Mouse (Mus musculus) cerebellum, postnatal 14 days (tissue): ENCODE measurements at regions not wholly inside any gene's neighbourhood (a gene's known extent, or its start where the extent isn't known, plus 50 kb on each side); places are given as distances from the start of the nearest gene placed in this dataset.

ENCODE experiments used
- DNase-seq, 2 experiments: peaks; one replicate each; pipeline ENCODE4 v3.0.0; 2021; ENCODE audit warnings: mixed read lengths in 2 of 2

DNA sequence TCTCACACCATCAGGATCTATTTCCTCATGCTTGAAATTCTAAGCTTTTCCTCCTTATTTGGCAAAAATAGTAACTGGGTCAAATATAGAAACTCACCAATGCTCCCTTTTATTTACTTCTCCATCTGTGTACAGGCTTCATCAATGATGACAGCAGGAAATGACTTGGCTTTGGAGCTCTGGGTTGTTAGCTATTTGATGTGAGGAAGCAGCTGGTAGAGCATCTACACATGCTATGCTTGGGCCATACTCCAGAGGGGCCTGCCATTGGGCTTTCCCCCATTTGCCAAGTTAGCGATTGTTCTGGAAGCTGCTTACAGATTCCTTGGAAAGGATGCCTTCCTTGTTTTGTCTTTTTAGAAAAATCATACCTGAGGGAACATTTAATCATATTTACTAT, 181.5 kb upstream of the F9 start:
- peak; percentile 13 to 36 for DNase-seq
